Mouse (Mus musculus) urinary bladder, adult 18-20 months (tissue): ENCODE data around the gene Cacng7.
"Not testable (repeated sequence)": the region's sequence is repeated elsewhere in the genome, so short reads cannot be mapped to it uniquely, and the experiment has no call there.

Experiments used
- DNase-seq, 2 experiments: peaks; one replicate each; pipeline ENCODE4 v3.0.0; 2022; ENCODE audit warnings: low spot score in 2 of 2, mixed read lengths in 2 of 2

Cacng7 gene

DNA sequence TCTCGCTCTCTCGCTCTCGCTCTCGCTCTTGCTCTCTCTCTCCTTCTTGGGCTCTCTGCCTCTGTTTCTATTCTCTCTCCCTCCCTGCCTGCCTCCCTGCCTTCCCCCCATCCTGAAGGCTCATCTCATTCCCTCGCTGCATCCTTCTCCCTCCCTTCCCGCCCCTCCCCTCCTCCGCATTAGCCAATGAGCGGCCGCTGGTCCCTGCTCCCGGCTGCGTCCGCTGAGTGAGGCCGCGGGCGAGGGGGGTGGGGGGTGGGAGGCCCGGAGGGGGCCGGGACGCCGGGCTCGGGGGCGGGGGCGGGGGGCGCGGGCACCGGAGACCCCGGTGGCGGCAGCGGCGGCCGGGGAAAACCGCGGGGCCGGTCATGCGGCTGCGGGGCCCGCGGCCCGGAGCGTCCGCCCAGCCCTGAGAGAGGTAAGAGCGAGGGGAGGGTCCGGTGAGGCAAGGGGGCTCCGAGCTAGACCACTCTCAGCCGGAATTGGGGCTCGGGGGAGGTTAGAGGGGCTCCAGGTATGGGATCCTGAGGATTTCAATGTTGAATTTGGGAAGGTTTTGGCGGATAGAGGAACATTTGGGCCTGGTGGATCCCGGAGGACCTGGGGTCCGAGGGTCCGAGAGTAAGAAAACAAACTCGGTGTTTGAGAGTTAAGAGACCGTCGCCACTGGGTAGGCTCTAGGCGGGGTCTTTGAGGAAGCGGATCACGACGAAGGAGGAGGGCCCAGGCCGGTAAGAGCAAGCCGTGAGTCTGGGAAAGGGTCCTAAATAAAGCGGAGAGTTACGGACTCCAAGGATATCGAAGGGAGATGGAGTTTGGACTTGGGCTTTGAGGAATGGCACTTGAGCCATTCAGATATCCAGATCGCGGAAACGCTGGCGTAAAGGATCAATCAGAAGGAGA is at the start of gene Cacng7:
Gene Cacng7 (plus strand): TSS at position 337 of the 903 bp plus-strand sequence.
- DNase-seq = no peak

DNA sequence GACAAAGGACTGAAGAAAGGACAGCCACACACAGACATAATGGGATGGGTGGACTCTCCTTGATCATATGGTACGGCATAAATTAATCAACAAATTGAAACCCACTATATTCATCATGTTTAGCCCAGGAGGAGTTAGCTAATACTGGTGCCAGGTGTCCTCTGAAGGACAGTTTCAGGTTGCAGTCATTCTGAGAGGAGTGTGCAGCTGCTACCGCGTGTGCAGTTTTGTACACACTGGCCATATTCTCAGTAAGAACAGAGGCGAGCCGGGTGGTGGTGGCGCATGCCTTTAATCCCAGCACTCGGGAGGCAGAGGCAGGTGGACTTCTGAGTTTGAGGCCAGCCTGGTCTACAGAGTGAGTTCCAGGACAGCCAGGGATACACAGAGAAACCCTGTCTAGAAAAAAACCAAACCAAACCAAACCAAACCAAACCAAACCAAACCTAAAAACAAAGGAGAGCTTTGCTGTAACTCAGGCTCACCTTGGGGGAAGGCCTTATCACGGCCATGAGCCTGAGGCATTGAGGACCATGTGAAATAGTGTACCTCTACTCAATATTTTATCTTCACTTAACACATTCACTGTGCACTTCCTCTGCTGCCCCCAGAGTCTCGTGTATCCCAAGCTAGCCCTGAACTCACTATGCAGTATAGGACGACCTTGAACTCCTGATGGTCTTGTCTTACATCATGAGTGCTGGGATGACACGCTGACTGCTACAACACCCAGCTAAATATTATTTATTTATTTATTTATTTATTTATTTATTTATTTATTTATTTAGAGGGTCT is 49.5 kb upstream of the Cacng7 start:
- DNase-seq = no peak

DNA sequence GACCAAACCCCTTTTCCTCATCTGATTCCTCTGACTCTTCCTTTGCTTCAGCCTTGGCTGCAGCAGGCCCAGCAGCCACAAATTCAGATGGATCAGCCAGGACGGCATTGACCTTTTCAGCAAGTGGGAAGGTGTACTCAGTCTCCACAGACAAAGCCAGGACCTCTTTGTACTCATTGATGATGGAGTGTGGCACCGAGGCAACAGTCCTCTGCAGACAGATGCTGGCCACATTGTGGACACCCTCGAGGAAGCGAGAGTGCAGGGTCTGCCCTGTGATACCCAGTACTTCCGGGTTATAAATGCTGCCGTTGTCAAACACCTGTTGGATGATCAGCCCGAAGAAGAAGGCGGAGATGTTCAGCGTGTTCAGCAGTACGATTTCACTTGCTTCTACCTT is 48.2 kb upstream of the Cacng7 start:
- no peak for DNase-seq

DNA sequence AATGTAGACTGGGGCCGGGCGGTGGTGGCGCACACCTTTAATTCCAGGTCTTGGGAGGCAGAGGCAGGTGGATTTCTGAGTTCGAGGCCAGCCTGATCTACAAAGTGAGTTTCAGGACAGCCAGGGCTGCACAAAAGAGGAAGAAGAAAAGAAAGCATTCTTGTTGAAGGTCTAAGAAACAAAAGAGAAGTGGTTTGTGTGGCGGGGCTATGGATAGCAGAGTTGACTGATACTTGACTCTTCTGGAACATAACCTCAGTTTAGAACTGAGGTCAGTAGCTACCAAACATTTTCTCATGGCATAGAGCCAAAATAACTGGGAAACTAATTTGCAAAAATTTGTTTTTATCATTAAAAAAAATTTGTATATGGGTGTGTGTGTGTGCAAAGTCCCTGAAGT is 46.7 kb upstream of the Cacng7 start:
- no peak for DNase-seq

DNA sequence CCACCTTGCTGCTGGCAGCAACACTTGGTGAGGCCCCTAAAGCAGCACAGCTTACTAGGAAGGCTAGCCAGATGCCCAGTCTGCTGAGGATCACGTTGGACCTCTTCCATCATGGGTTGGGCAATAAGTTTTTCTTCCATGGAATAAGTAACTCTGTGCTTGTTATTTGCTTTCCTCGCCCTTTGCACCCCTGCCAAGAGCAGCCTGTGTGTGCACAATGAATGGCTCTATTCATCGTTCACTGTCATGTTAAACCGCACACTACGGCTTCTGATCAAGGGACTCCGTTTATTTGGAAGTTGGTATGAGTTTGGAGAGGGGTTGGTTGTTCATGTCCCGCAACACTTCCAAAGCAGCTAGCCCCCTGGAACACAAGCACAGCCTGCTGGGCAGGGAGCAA is 45.6 kb upstream of the Cacng7 start:
- no peak for DNase-seq

DNA sequence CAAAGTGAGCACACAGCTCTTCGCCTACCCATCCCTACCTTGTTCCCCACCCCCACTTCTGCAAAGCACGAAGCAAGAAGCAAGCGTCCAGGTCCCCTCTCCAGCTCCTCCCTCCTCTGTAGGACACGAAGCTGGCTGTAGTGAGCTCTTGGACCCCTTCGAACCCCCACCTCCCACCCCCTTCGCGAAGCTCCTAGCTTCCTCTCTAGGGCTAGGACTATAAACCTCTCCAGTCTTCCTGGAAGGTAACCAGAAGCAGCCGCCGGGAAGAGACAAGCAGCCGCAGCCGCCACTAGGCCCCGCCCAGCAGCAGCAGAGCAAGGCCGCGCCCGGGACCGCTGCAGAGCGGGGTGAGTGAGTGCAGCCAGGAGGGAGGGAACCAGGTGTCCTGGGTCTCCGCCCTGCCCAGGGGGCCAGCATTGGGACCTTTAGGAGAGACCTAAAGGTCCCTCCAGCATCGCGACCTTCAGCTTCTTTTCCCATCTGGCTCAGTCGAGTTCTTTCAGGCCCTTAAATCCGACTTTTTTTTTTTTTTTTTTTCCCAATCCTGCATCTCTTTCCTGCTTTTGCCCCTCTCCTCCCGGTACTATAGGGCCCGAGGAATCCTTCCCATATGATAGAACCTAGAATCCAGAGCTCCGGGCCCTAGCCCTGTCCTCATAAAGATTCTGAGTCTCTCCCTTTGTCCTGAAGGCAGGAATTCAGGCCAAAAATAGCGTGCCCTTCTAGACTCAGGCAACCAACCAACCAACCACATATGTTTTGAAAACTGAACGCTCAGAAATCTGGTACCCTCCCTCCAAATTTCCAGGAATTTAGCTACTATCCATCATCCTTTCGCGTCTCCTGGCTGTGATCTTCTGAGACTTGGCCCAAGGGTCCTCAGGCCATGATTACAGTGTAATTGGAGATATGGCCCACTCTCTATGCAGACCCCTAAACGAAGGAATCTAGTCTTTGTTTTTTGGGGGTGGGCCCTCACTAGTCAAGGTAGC is 43.5 kb upstream of the Cacng7 start, which contains the start of the genes Myadm and Prkcg:
Gene Myadm (plus strand): TSS at position 105 of the 995 bp plus-strand sequence.
Gene Prkcg (plus strand): TSS at position 204 of the 995 bp plus-strand sequence.
- peak; percentile 64 to 75 for DNase-seq

DNA sequence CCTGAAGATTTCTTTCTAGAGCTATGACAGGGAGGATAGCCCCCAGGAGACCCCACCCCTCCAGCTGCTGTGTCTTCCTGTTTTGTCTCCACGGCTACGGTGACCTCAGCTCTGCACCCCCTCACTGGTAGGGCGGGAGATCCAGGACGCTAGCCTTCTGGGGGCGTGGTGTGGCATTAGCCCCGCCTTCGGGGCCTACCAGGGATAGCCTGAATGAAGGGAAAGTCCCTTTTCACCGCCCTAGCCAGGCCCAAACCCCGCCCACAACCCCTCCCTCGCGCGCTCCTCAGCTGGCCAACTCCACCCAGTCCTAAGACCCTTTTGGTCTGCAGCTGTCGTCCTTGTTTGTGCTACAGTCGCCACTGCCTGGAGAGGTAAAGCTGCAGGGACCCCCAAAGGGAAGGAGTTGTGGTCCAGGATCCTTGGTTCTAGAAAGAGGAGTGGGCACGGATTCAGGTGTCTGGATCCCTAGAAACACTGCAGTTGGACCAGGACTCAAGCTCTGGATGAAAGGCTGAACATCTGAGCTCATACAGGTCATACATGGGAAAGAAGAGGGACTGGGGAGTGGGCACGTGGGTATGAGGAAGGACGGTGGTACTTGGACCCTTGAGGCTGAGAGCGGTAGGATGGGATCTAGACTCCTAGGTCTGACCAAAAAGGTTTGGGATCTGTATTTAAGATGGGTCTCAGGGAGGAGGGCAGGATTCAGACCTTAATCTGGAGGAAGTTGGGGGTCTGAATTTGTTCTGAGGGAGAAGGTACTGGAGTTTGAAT is 42.3 kb upstream of the Cacng7 start:
- peak; percentile 85 to 95 for DNase-seq

DNA sequence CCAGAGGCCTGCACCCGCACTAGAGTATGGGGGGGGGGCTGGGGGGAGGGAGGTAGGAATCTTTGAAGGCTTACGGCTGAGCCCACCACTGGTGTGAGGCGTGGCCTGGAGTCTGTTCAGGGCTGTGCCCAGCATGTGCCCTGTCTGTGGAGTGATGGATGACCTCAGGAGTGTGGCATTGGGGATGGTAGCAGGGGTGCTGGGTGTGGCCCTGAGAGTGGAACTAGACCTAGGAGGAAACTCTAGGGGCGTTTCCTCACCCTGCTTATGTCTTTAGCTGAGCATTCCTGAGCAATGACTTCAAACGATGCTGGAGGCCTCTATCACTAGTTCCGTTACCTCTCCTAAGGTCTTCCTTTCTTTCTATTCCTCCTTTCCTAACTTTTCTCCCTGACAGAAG is 41.6 kb upstream of the Cacng7 start:
- DNase-seq = no peak

DNA sequence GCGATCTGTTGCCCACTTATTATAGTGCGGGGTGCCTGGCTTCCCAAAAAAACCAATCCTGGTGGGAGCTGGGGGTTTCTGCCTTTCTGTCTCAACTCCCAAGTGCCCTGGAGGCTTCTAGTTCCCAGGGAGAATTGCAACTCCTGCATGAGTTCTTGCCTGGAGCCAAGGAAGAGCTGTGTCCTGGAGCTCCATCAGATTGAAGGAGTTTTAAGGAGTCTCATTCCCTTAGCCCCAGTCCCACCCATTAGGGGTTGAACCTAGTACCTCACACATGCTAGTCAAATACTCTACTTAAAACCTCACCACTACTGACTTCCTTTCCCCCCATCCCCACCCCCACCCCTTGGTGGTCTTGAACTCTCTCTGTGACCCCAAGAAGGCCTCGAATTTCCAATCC is 41.0 kb upstream of the Cacng7 start:
- no peak for DNase-seq

DNA sequence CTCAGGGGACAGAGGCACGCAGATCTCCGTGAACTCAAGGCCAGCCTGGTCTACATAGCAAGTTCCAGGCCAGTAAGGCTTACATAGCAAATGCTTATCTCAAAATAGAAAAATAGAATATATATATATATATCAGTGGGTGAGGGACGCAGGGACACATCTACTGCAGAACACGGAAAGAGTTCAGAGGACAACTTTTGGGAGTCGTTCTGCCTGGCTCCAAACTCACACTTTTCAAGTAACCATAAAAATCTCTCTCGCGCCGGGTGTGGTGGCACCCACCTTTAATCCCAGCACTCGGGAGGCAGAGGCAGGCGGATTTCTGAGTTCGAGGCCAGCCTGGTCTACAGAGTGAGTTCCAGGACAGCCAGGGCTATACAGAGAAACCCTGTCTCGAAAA is 40.5 kb upstream of the Cacng7 start:
- not testable (repeated sequence) for DNase-seq

DNA sequence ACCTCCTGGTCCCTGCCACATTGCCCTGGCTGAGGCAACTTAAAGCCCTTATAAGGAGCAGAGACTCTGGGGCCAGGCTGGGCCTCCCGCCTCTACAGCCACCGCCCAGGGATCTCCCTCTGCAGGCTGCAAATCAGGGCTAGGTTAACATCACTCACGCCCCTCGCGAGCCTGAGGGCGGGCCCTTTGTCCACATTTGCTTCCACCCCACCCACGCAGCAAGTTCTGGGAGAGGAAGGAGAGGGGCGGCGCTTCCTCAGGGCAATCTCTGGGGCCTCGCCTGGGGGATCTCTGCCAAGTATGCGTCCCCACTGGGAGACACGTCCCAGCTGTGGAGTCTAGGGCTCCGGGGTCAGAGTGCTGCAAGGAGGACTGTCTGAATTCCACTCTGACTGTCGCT is 40.0 kb upstream of the Cacng7 start:
- peak; percentile 90 to 94 for DNase-seq

DNA sequence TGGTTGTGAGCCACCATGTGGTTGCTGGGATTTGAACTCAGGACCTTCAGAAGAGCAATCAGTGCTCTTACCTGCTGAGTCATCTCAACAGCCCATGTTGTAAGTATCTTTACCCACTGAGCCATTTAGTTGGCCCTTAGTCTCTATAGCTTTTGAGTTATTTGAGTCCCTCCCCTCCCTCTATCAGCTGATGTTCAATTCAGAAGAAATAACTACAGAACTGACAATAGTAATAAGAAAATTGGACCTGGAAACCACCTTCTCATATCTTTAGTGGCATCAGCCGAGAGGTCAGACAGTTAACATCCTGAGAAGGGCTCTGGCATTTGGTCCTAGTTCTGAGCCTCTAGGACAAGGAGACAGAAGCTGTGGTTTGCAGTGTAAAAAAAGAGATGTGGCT is 38.0 kb upstream of the Cacng7 start:
- no peak for DNase-seq

DNA sequence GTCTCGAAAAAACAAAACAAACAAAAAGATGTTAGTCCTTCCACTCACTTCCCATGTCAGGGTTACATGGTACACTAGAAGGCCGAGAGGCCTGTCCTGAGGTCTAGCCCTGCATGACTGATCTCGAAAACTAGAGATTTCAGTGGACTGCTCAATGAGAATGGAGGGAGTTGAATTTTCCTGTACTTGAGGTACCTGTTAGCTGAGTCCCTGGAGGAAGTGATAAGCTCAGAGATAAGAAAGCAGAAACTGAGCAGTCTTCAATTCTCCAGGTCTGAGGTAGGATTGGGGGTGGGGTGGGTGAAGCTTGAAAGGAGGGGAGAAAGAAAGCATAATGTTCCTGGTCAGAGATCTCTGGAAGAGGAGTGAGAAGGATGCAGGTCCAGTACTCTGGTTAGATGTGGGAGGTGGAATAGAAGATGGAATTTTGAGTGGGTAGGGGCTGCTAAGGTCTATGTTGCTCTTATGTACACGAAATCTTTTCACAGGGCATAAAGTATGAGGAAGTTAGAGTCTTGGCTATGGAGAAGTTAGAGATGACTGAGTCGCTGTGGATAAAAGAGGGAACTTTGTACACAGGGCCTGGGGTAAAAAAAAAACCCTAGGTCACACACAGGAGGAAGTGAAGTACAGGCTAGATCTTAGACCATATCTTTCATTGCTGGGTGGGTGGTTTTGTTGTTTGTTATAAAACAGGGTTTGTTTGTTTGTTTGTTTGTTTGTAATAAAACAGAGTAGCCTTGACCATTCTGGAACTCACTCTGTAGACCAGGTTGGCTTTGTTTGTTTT is 37.2 kb upstream of the Cacng7 start:
- no peak for DNase-seq

DNA sequence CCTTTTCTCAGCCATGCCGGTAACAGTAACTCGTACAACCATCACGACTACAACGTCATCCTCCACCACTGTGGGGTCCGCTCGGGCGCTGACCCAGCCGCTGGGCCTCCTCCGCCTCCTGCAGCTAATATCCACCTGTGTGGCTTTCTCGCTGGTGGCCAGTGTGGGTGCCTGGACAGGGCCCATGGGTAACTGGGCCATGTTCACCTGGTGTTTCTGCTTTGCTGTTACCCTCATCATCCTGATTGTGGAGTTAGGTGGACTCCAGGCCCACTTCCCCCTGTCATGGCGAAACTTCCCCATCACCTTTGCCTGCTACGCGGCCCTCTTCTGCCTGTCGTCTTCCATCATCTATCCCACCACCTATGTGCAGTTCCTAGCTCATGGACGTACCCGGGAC is 36.0 kb upstream of the Cacng7 start:
- no peak for DNase-seq

DNA sequence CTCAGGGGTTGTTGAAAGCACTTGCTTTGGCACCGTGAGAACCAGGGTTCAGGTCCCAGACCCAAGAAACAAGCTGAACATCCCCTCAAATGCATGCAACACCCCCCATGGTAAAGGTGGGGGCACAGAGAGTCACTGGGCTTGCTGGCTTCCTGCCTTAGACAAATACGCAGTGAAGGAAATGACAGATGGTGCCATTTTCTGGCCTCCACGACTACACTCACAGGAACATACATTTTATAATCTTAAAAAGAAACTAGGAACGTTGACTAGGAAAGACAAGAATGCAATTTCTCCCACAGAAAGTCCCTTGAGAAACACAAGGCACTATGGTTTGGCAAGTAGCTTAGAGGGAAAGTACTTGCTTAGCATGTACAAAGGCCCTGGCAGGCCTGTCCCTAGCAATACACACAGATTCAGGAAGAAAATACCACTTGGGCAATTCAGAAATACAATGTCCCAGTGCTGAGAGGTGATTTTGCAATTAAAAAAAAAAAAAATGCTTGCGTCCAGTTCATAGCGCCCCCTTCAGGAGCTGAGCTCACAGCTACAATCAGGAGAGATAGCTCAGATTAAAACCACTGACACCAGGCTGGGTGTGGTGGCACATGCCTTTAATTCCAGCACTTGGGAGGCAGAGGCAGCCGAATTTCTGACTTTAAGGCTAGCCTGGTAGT is 32.7 kb upstream of the Cacng7 start:
- DNase-seq = no peak

DNA sequence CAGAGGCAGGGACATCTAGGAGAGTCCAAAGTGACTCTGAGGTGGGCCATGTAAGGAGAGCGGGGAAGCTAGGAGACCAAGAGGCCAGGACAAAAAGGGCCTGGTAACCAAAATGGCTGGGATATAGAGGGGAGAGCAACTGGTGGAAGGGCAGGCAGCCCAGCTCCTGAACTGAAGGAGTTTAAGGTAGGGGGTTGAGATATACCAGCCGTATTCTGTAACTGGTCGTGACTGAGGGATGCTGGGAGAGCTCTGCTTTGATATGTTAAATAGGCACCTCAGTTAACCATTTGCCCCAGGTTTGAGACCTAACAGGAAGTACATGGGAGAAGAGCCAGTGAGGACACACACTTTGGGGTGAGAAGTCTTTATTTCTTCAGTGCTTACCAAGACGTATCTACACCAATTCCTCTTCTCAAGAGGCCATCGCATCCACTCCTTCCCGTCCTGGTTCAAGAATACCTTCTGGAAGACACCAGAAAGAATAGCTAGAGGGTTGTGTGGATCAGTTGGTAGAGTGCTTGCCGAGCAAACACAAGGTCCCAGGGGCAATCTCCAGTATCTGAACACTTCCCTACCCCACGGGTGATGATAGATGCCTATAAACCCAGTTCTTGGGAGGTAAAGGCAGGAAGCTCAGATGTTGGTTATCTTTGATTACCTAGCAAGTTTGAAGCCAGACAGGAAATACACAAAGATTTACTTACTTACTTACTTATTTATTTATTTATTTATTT is 31.7 kb upstream of the Cacng7 start:
- DNase-seq = no peak

DNA sequence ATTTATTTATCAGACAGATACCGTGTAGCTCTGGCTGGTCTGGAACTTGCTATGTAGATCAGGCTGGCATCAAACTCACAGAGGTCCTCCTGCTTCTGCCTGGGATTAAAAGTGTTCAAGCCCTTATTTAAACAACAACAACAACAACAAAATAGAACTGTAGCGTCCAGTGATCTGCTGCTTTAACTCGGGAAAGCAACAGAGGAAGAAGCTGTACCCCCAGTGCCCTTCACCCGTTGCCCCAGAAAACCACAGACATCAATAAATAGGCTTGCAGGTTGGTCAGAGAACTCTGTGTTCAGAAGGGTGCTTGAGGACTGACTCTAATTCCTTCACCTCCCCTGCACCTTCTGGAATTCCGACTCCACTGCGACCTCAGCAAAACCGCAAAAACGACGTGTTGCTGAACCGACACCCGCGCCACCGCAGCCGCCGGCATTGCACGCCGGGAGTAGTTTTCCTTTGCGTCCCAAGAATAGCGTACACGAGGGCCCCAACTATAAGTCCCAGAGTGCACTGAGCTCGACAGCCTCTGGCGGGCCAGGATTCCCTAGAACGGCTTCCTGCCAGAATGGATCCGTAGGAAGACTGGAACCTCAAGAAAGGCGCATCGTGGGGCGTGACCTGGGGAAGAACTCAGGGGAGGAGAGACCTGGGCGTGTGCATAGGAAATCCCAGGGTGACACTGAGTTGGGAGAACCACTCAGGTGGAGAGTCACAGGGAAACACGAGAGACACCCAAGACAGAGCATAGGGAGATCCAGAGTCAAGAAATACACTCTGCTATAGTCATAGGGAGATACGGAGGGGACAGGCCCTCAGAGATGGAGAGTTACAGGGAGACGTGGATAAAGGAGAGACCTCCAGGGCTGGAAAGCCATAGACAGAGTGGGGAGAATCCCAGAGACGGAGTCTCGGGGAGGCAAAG is 30.9 kb upstream of the Cacng7 start:
- no peak for DNase-seq
